Mouse (Mus musculus) forebrain, embryonic 11.5 days (tissue): ENCODE results near the gene Irf2bpl. TPM values are rescaled to one million over a fixed set of nuclear protein-coding genes. Genes with fewer than 3 reads are reported as not detected.
A peak's percentile ranks its signal among the peaks of the same experiment; 100 is the strongest.

Experiments
- ATAC-seq: fragments of 200-750 bp; cut with Nextera tagmentation; replicated peaks from 2 replicates; pipeline ENCODE4 v1.8.0; 2017; ENCODE audit warnings: moderate TSS enrichment; ENCODE audit not compliant: low FRiP score
- DNase-seq: peaks from one replicate; pipeline ENCODE4 v3.0.0-alpha.2; 2017; ENCODE audit warnings: low spot score
- H3K27ac ChIP-seq: fragments of 300-500 bp; sonication (generic); 2 replicates; pipeline ENCODE4 v1.5.1; 2014; ENCODE audit warnings: low read depth, low read length
- H3K27me3 ChIP-seq: fragments of 300-500 bp; sonication (generic); 2 replicates; pipeline ENCODE4 v1.6.1; 2014; ENCODE audit warnings: mild to moderate bottlenecking, low read length, mixed read lengths; ENCODE audit not compliant: control insufficient read depth, insufficient read depth
- H3K36me3 ChIP-seq: fragments of 300-500 bp; sonication (generic); 2 replicates; pipeline ENCODE4 v1.6.1; 2014; ENCODE audit warnings: mild to moderate bottlenecking, low read length, moderate library complexity, mixed read lengths; ENCODE audit not compliant: control insufficient read depth, insufficient read depth
- H3K4me1 ChIP-seq: fragments of 300-500 bp; sonication (generic); replicated peaks from 2 replicates; pipeline ENCODE4 v1.6.1; 2014; ENCODE audit warnings: low read length, mixed read lengths; ENCODE audit not compliant: control insufficient read depth, insufficient read depth
- H3K4me2 ChIP-seq: fragments of 300-500 bp; sonication (generic); 2 replicates; pipeline ENCODE4 v1.6.1; 2014; ENCODE audit warnings: low read depth, mild to moderate bottlenecking, low read length, moderate library complexity, mixed read lengths; ENCODE audit not compliant: severe bottlenecking
- H3K4me3 ChIP-seq: fragments of 300-500 bp; sonication (generic); 2 replicates; pipeline ENCODE4 v1.5.1; 2014; ENCODE audit warnings: low read depth, low read length
- H3K9ac ChIP-seq: fragments of 300-500 bp; sonication (generic); 2 replicates; pipeline ENCODE4 v1.6.1; 2014; ENCODE audit warnings: low read length
- H3K9me3 ChIP-seq: fragments of 300-500 bp; sonication (generic); 2 replicates; pipeline ENCODE4 v1.6.1; 2016; ENCODE audit warnings: low read length, mixed read lengths; ENCODE audit not compliant: control insufficient read depth
- WGBS: fragments of 180-500 bp; shearing (Covaris S2); extraction: QIAGEN DNeasy Blood & Tissue Kit; methylation state at CpG from one replicate; pipeline ENCODE4 v1.1.7; 2014; 5-methylcytosine and 5-hydroxymethylcytosine counted together
- polyA plus RNA-seq: library from polyadenylated mRNA; unstranded; fragments of >200 nt; fragmentation: Nextera tagmentation; extraction: Ambion mirVana; gene quantifications from 2 replicates; pipeline ENCODE4 v1.2.1, GENCODE M21; 2014

Gene Irf2bpl
- polyA plus RNA-seq, 1 experiment from 2014 or later: 40.3 TPM

- H3K36me3 ChIP-seq: no peaks in the 10 kb centered on the region
- no peaks in the 10 kb centered on the region for H3K27me3 ChIP-seq
- peaks cover 63% of the 10 kb centered on the region for H3K4me1 ChIP-seq
- H3K4me3 ChIP-seq: no peak overlapping the region
- peak overlapping the region; percentile 99 for H3K27ac ChIP-seq
- H3K9ac ChIP-seq: peak overlapping the region; percentile 67
- ATAC-seq (no peak), DNase-seq (no peak)
- no peaks in the 10 kb centered on the region for H3K9me3 ChIP-seq
- peak overlapping the region; percentile 62; the same call in 1 of the 2 replicates for H3K4me2 ChIP-seq
- WGBS: 54% methylated on average over 4 of the region's 4 CpGs
These were observed 11.3 kb upstream of the Irf2bpl start for GRCm38 (mm10) chr12:86895703-86896409.

- H3K9ac ChIP-seq: peak overlapping the region; percentile 67
- peak overlapping the region; percentile 99 for H3K27ac ChIP-seq
- ATAC-seq: peak; percentile 17
- DNase-seq: peak; percentile 79
- no peaks in the 10 kb centered on the region for H3K9me3 ChIP-seq
- H3K4me3 ChIP-seq: peak overlapping the region; percentile 21
- peak overlapping the region; percentile 62 for H3K4me2 ChIP-seq
- 0% methylated on average over 12 of the region's 12 CpGs for WGBS
- H3K27me3 ChIP-seq: no peaks in the 10 kb centered on the region
- peaks cover 72% of the 10 kb centered on the region for H3K4me1 ChIP-seq
- no peaks in the 10 kb centered on the region for H3K36me3 ChIP-seq
These were observed 10.3 kb upstream of the Irf2bpl start for GRCm38 (mm10) chr12:86894841-86895428.

- no peaks in the 10 kb centered on the region for H3K27me3 ChIP-seq
- H3K27ac ChIP-seq: peak overlapping the region; percentile 99
- H3K9me3 ChIP-seq: no peaks in the 10 kb centered on the region
- ATAC-seq (peak; percentile 85), DNase-seq (peak; percentile 94)
- H3K4me1 ChIP-seq: peaks cover 72% of the 10 kb centered on the region
- H3K4me2 ChIP-seq: peak overlapping the region; percentile 73
- H3K9ac ChIP-seq: peak overlapping the region; percentile 67
- no peaks in the 10 kb centered on the region for H3K36me3 ChIP-seq
- H3K4me3 ChIP-seq: peak overlapping the region; percentile 21
- WGBS: under 1% methylated on average over 22 of the region's 26 CpGs
These were observed 9.7 kb upstream of the Irf2bpl start for GRCm38 (mm10) chr12:86894184-86894839.

- Histone ChIP-seq H3K4me1 (peaks cover 79% of the 10 kb centered on the region), H3K36me3 (no peaks in the 10 kb centered on the region), H3K4me2 (peak overlapping the region; percentile 73), H3K27me3 (no peaks in the 10 kb centered on the region), H3K27ac (peak overlapping the region; percentile 98), H3K9me3 (no peaks in the 10 kb centered on the region), H3K4me3 (peak overlapping the region; percentile 19), H3K9ac (peak overlapping the region; percentile 66)
- WGBS: under 1% methylated on average over 20 of the region's 20 CpGs
- DNase-seq (no peak), ATAC-seq (peak; percentile 16)
These were observed 9.0 kb upstream of the Irf2bpl start for GRCm38 (mm10) chr12:86893326-86894183.

GRCm38 (mm10) chr12:86892711-86893311, 8.2 kb upstream of the Irf2bpl start:
- Histone ChIP-seq H3K4me1 (peaks cover 82% of the 10 kb centered on the region), H3K9ac (peak overlapping the region; percentile 66), H3K27ac (peak overlapping the region; percentile 98), H3K4me2 (peak overlapping the region; percentile 73), H3K36me3 (no peaks in the 10 kb centered on the region), H3K27me3 (no peaks in the 10 kb centered on the region), H3K9me3 (no peaks in the 10 kb centered on the region), H3K4me3 (peak overlapping the region; percentile 28; the same call in 1 of the 2 replicates)
- ATAC-seq (no peak), DNase-seq (no peak)
- WGBS: under 1% methylated on average over 17 of the region's 18 CpGs

GRCm38 (mm10) chr12:86891786-86892702, 7.4 kb upstream of the Irf2bpl start:
- Histone ChIP-seq H3K4me2 (peak overlapping the region; percentile 73), H3K9me3 (no peaks in the 10 kb centered on the region), H3K27me3 (no peaks in the 10 kb centered on the region), H3K9ac (peak overlapping the region; percentile 65), H3K27ac (peak overlapping the region; percentile 98), H3K4me3 (peak overlapping the region; percentile 28), H3K36me3 (no peaks in the 10 kb centered on the region), H3K4me1 (peaks cover 77% of the 10 kb centered on the region)
- WGBS: under 1% methylated on average over 37 of the region's 37 CpGs
- no peak for ATAC-seq
- peak; percentile 83 for DNase-seq

- ATAC-seq: no peak
- DNase-seq: no peak
- Histone ChIP-seq H3K36me3 (no peaks in the 10 kb centered on the region), H3K27ac (peak overlapping the region; percentile 98), H3K4me2 (peak overlapping the region; percentile 73), H3K4me3 (peak overlapping the region; percentile 28), H3K4me1 (peaks cover 79% of the 10 kb centered on the region), H3K9me3 (no peaks in the 10 kb centered on the region), H3K27me3 (no peaks in the 10 kb centered on the region), H3K9ac (peak overlapping the region; percentile 65)
- WGBS: 1% methylated on average over 11 of the region's 11 CpGs
These were observed 6.8 kb upstream of the Irf2bpl start for GRCm38 (mm10) chr12:86891454-86891785.
